Mouse (Mus musculus) cerebellum, postnatal 14 days (tissue): ENCODE measurements around the gene Tekt5.

Experiments
- DNase-seq, 2 experiments: peaks; one replicate each; pipeline ENCODE4 v3.0.0; 2021; ENCODE audit warnings: mixed read lengths in 2 of 2

Gene Tekt5

GRCm38 (mm10) chr16:10335953-10336352 is 59.3 kb downstream of the Tekt5 start:
- no peak for DNase-seq

- DNase-seq: no peak
Observed at GRCm38 (mm10) chr16:10332732-10333131, 62.6 kb downstream of the Tekt5 start.

GRCm38 (mm10) chr16:10330586-10331495 is 64.4 kb downstream of the Tekt5 start:
- no peak for DNase-seq

DNA sequence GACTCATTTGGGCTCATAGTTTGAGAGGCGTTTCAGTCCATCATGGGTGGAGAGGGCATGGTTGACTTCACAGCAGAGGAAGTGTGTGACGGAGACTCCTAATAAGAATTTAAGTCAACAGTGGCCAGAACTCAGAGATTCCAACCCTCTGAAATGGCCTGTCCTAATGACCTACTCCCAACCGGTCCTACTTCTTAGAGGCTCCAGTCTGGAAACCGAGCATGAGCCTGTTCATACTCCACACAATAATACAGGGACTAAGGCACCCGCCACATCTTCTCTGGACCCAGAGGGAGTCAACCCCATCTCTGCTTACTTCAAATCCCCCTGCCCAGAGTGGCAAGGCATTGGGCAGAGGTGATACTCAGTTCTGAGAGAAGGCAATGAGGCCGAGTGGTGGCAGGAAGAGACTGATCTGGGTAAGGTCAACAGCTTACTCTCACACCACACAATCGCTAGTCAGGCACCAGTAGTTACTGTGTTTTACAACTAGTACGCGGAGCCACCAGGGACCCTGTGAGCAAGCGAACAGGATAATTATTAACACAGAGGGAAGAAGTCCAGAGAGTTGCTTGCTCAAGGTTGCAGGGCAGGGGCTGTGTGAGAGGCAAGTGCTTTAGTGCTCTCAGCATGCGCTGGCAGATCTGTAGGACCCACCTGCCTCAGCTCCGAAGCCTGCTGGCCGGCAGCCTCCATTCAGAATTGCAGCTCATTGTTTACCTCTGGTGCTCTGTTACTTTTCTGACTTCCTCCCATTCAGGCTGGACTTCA is 67.5 kb downstream of the Tekt5 start:
- DNase-seq: peak in 1 of 2 experiments; percentile 10

DNA sequence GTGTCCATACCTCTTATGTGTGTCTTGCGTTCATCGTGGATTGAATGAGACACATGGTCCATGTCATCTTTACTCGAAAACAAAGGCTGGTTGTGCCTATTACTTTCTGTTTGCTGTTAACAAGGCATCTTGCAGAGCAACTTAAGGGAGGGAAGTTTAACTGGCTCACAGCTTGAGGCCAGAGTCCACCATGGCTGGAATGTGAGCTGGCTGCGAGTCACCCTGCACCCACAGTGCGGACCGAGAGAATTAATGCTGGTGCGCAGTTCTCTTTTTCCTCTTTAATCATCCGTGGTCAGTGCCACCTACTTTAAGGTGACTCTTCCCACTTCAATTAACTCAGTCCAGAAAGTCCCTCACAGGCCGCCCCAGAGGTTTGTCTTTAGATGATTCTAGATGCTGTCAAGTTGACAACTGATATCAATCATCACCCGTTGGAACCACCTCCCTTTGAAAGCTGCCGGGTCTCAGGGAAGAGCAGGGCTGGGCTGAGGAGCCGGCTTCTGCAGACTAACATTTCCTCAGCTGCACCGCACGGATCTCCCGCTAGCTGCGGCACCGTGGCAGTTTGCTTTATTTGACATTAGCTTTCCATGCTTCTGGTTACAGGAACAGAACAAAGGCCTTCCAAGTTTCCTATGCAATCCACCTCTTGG is 75.2 kb downstream of the Tekt5 start:
- no peak for DNase-seq

DNA sequence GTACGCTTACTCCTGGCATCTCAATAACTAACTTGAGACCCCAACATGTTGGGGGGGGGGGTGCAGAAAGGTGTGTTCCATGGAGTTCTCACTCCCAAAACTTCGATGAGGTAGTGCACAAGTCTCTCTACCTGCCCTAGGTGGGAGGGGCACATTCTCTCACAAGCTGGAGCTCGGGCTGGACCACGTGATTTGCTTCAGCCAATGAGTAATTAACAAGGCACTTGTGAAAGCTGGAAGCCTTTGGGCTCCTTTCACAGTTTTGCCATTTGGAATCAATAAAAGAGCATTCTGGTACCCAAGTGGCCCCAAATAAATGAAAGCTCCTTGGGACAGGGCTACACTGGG is 78.1 kb downstream of the Tekt5 start:
- DNase-seq: no peak

GRCm38 (mm10) chr16:10316493-10317196 is 78.6 kb downstream of the Tekt5 start:
- DNase-seq: no peak

DNA sequence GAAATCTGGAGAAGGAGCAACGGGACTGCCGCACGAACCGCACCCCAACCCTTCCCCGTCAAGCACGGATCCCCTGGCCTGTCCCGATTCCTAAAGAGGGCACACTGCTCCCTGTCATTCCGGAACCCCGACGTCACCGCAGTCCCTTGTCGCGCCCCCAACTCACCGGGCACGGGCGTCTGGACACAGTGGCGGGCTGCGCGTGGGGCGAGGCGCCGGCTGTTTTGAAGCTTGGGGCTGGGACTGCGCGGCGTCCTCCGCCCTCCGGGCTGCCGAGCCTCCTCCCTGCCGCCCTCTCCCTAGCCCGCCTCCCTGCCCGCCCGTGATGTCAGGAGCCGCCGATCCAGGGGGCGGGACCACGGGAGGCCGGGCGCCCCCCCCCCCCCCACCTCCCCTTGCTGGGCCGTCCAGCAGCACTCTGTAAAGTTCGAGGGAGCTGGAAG is 81.6 kb downstream of the Tekt5 start, which contains the start of gene Emp2:
Gene Emp2 (minus strand): TSS at position 323 of the 443 bp plus-strand sequence.
- no peak for DNase-seq

DNA sequence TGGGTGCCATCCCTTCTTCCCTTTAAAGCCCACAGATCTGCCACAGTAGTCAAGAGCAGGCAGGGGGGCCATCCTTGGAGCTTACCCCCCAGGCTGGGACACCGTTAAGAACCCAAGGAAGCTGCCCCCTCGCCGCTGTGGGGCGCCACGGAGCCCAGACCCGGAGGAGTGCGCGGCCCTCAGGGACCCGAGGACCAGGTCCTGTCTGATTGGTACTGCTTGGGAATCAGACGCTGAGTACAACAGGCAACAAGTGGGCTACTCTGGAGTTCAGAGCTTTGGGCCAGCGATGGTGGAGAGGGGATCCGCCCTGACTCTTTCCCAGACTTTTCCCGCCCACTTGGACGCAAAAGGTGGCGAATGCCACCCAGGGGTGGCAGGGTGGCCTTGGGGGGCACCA is 82.1 kb downstream of the Tekt5 start:
- DNase-seq: no peak

DNA sequence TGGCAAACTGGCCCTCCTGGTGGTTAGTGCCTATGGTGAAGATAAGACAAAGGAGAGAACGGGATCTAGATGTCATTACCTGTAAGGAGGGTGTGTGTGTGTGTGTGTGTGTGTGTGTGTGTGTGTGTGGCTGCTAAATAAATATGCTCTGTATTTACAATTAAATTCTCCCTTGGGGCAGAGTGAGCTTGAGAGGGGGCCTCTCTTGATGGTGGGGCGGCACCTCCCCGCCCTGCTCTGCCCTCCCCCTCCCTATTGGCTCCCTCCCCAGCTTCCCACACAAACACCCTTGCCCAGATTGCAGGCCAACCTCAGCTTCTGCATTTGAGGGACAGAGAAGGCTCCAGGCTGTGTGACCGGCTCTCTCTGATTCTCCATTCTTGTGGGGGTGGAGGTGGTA is 83.3 kb downstream of the Tekt5 start:
- DNase-seq: no peak

DNA sequence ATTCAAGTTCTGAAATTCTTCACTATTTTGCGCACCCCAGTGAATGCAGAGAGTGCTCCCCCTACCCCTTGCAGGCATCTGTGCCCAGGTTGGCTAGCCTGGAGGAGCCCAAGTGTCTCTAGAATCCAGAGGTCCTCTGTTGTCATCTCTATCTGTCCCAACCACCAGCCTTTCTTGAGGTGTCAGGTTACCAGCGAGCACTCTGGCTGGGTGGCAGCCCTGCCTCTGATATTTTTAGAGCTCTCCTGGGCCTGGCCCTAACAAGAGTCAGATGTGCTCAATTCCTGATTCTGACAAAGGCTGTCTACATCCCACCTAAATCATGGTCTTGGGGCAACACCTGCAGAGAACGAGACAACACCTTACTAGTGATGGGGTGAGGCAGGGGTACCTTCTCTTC is 84.2 kb downstream of the Tekt5 start:
- no peak for DNase-seq

GRCm38 (mm10) chr16:10310507-10310906 is 84.8 kb downstream of the Tekt5 start:
- no peak for DNase-seq
